In the genomic region with DNA sequence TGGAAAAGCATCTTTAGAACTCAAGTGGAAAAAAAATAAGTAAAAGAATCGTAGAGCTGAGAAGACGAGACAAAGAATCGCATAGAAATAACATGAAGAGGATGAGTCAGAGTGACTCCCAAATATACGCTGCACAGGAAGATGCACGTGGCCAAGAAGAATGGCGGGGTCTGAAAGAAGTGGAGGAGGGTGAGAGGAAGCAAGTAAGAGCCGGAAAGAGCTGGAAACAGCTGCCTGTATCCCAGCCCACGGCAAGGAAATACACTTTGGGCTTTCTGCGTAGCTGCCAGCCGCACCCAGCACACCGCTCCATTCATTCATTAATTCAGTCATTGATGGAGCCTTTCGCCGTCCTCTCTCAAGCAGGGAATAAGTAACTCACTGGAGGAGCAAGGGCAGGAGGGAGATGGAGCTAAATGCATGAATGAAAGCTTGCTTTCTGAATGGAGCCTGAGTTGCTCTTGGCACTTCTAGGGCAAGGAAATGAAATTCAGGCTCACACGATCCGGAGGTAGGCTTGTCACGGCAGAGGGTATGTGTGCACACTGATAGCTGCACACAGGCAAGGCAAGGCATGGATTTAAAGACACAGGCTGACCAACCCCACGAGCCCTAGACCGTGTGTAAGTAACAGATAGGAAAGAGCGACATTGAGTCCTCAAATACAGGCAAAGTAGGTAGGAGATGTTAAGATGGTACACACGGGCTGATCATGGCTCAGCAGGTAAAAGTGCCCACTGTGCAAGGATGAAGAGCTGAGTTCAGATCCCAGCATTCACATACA, we compare ENCODE assay signal across 13 mouse cellular contexts.
DNase-seq lines count a peak whose midpoint lies in the region; ATAC-seq and TF ChIP-seq lines count a peak whose summit lies in the region.
"Had no signal": no experiment of that assay in that cellular context is flagged by ENCODE, and none has a peak within 500 bp of the region (broad histone marks: within the 10 kb centered on the region; RNA-seq: fewer than 3 reads in every experiment).

No protein-coding gene starts in this region.

- peak; percentile 51; the same call in 1 of the 2 replicates for ATAC-seq in liver, embryonic 11.5 days (replicated peaks; ENCODE audit: low FRiP score)
- ATAC-seq in liver, postnatal 0 days: no peak
- no peak for ATAC-seq in midbrain, embryonic 16.5 days
- no peak for ATAC-seq in activated CD4-positive, CD25-positive, alpha-beta regulatory T cell, adult 4 months

- H3K4me2 ChIP-seq in liver, embryonic 11.5 days: no peak overlapping the region
- no peak overlapping the region for H3K4me2 ChIP-seq in liver, postnatal 0 days (ENCODE audit: low read depth, low read length)
- no peak overlapping the region; the same call in 1 of the 2 replicates for H3K4me2 ChIP-seq in midbrain, embryonic 16.5 days (ENCODE audit: low read length)
- H3K4me2 ChIP-seq: limb, embryonic 12.5 days had no signal

- no peak for TF ChIP-seq CTCF in liver, postnatal 0 days (IDR thresholded peaks at IDR 0.05; ENCODE audit: low read depth)

- no peak for TF ChIP-seq EP300 in liver, postnatal 0 days (IDR thresholded peaks at IDR 0.05; ENCODE audit: low read depth)

- no peaks in the 10 kb centered on the region for H3K27me3 ChIP-seq in heart, embryonic 10.5 days (ENCODE audit: insufficient read depth, poor library complexity, severe bottlenecking)
- H3K27me3 ChIP-seq in liver, embryonic 11.5 days (replicated peaks; ENCODE audit: control insufficient read depth, insufficient read depth, low read length): no peaks in the 10 kb centered on the region
- H3K27me3 ChIP-seq in liver, postnatal 0 days (ENCODE audit: insufficient read depth, low read length): no peaks in the 10 kb centered on the region
- no peaks in the 10 kb centered on the region for H3K27me3 ChIP-seq in midbrain, embryonic 16.5 days (ENCODE audit: control insufficient read depth, insufficient read depth, low read depth, low read length)
- H3K27me3 ChIP-seq: limb, embryonic 12.5 days had no signal

- WGBS in heart, embryonic 10.5 days: 77% methylated on average over 20 of the region's 20 CpGs
- 71% methylated on average over 20 of the region's 20 CpGs for WGBS in liver, embryonic 11.5 days
- 65% methylated on average over 20 of the region's 20 CpGs for WGBS in liver, postnatal 0 days (ENCODE audit: insufficient replicate concordance)
- 77% methylated on average over 20 of the region's 20 CpGs for WGBS in midbrain, embryonic 16.5 days

- H3K4me1 ChIP-seq in heart, embryonic 10.5 days: peaks cover 11% of the 10 kb centered on the region
- H3K4me1 ChIP-seq in liver, embryonic 11.5 days (replicated peaks; ENCODE audit: control insufficient read depth, insufficient read depth, low read length): no peaks in the 10 kb centered on the region
- H3K4me1 ChIP-seq in liver, postnatal 0 days (ENCODE audit: insufficient read depth): no peaks in the 10 kb centered on the region
- H3K4me1 ChIP-seq in midbrain, embryonic 16.5 days (ENCODE audit: control insufficient read depth, insufficient read depth, low read length): peaks cover 7% of the 10 kb centered on the region
- H3K4me1 ChIP-seq: limb, embryonic 12.5 days had no signal

- H3K4me3 ChIP-seq in heart, embryonic 10.5 days: no peak overlapping the region
- H3K4me3 ChIP-seq in liver, embryonic 11.5 days (ENCODE audit: low read depth, low read length): no peak overlapping the region
- no peak overlapping the region for H3K4me3 ChIP-seq in liver, postnatal 0 days (ENCODE audit: low read depth, low read length)
- H3K4me3 ChIP-seq in midbrain, embryonic 16.5 days (ENCODE audit: low read depth, low read length): no peak overlapping the region
- H3K4me3 ChIP-seq: limb, embryonic 12.5 days had no signal

- no peak for DNase-seq in heart, embryonic 10.5 days (ENCODE audit: low spot score)
- DNase-seq in heart, adult 11 months: no peak
- DNase-seq in liver, embryonic 11.5 days (ENCODE audit: low spot score): no peak
- DNase-seq in liver, postnatal 0 days: no peak
- peak; percentile 84 for DNase-seq in brain, adult 2 months (ENCODE audit: low read depth, low spot score)
- no peak for DNase-seq in testis, postnatal 10 days (ENCODE audit: low spot score)
- DNase-seq: gastrocnemius, postnatal 14 days; kidney, adult 8-10 months; retina, postnatal 1 day; thymus, postnatal 14 days had no signal

- H3K9me3 ChIP-seq in heart, embryonic 10.5 days: no peaks in the 10 kb centered on the region
- no peaks in the 10 kb centered on the region for H3K9me3 ChIP-seq in liver, embryonic 11.5 days (ENCODE audit: control insufficient read depth, low read length)
- H3K9me3 ChIP-seq in liver, postnatal 0 days (ENCODE audit: low read length): no peaks in the 10 kb centered on the region
- no peaks in the 10 kb centered on the region for H3K9me3 ChIP-seq in midbrain, embryonic 16.5 days (replicated peaks; ENCODE audit: control insufficient read depth, low read length, poor library complexity, severe bottlenecking)

- no peak overlapping the region for H3K9ac ChIP-seq in liver, embryonic 11.5 days (ENCODE audit: low read depth, low read length)
- H3K9ac ChIP-seq in liver, postnatal 0 days (replicated peaks): no peak overlapping the region
- no peak overlapping the region for H3K9ac ChIP-seq in midbrain, embryonic 16.5 days (ENCODE audit: low read depth, low read length)
- H3K9ac ChIP-seq: limb, embryonic 12.5 days had no signal

- H3K27ac ChIP-seq in heart, embryonic 10.5 days: 0 out of 2 replicates have a peak overlapping the region, but pooled peaks have one; percentile 13
- no peak overlapping the region for H3K27ac ChIP-seq in liver, embryonic 11.5 days (ENCODE audit: low read depth, low read length)
- no peak overlapping the region for H3K27ac ChIP-seq in liver, postnatal 0 days (ENCODE audit: low read depth)
- H3K27ac ChIP-seq in midbrain, embryonic 16.5 days (ENCODE audit: low read length): 0 out of 2 replicates have a peak overlapping the region, but pooled peaks have one; percentile 3
- H3K27ac ChIP-seq: limb, embryonic 12.5 days had no signal

- H3K36me3 ChIP-seq in heart, embryonic 10.5 days: peaks cover 15% of the 10 kb centered on the region
- no peaks in the 10 kb centered on the region; the same call in 1 of the 2 replicates for H3K36me3 ChIP-seq in liver, embryonic 11.5 days (ENCODE audit: control insufficient read depth, insufficient read depth, low read length)
- peaks cover 11% of the 10 kb centered on the region for H3K36me3 ChIP-seq in liver, postnatal 0 days (replicated peaks; ENCODE audit: insufficient read depth, low read length)
- H3K36me3 ChIP-seq in midbrain, embryonic 16.5 days (ENCODE audit: control insufficient read depth, insufficient read depth, low read length): no peaks in the 10 kb centered on the region; the same call in 1 of the 2 replicates

Comparison
In these comparisons a context has a peak if more than half of its experiments do, and no peak if none do; other contexts are left out.
1. H3K27ac ChIP-seq: peak in heart, embryonic 10.5 days (single experiment) and midbrain, embryonic 16.5 days (single experiment); none in liver, embryonic 11.5 days (single experiment) and liver, postnatal 0 days (single experiment).